In genomic region chr5:137025132-137025531, GRCm38 (mm10) we compare ENCODE assay signal across 8 mouse cellular contexts. TPM values are rescaled to one million over a fixed set of nuclear protein-coding genes. Genes with fewer than 3 reads are reported as not detected.
A peak's percentile ranks its signal among the peaks of the same experiment; 100 is the strongest.
DNase-seq lines count a peak whose midpoint lies in the region; ATAC-seq and TF ChIP-seq lines count a peak whose summit lies in the region.

No protein-coding gene starts in this region.

- H3K27ac ChIP-seq in forebrain, embryonic 12.5 days = no peak overlapping the region
- H3K27ac ChIP-seq in layer of hippocampus, adult 2 months = no peak overlapping the region

- H3K4me1 ChIP-seq in forebrain, embryonic 12.5 days = peaks cover 18% of the 10 kb centered on the region

- TF ChIP-seq CTCF in layer of hippocampus, adult 2 months (conservative IDR thresholded peaks at IDR 0.05) = peak; percentile 97

- ATAC-seq in forebrain, embryonic 12.5 days (ENCODE audit: low FRiP score) = no peak

- 0 out of 2 replicates have a peak overlapping the region, but pooled peaks have one; percentile 8 for H3K4me3 ChIP-seq in forebrain, embryonic 12.5 days (replicated peaks)
- peak overlapping the region; percentile 12; the same call in 1 of the 2 replicates for H3K4me3 ChIP-seq in layer of hippocampus, adult 2 months

- H3K27me3 ChIP-seq in forebrain, embryonic 12.5 days = peaks cover 71% of the 10 kb centered on the region

- H3K9ac ChIP-seq in forebrain, embryonic 12.5 days = no peak overlapping the region

- H3K4me2 ChIP-seq in forebrain, embryonic 12.5 days = peak overlapping the region; percentile 29

- intact Hi-C loops in heart, postnatal 36 days (cut with DNase I) = loop anchor here (1.0 kb wide), 1 partner anchor 82 kb away; no protein-coding TSS in a partner anchor

- no peaks in the 10 kb centered on the region for H3K9me3 ChIP-seq in forebrain, embryonic 12.5 days

- WGBS in forebrain, embryonic 12.5 days = 1% methylated on average over 23 of the region's 23 CpGs

- DNase-seq in MN1 (ENCODE audit: low spot score) = peak; percentile 93
- DNase-seq in c-Kit-positive CD71-positive TER-119-positive erythroid progenitor cells, embryonic 14.5 days (ENCODE audit: low spot score) = peak; percentile 59
- DNase-seq in heart, postnatal 36 days = peak; percentile 83 to 90
- peak; percentile 65 to 86 for DNase-seq in layer of hippocampus, adult 2 months (ENCODE audit: low spot score in 2 of 2)
- DNase-seq in lung, postnatal 36 days = peak; percentile 80
- peak; percentile 83 for DNase-seq in retina, postnatal 1 day
- peak; percentile 83 for DNase-seq in urinary bladder, postnatal 25 days (ENCODE audit: low spot score)

- H3K36me3 ChIP-seq in forebrain, embryonic 12.5 days (replicated peaks) = no peaks in the 10 kb centered on the region

RNA-seq across cellular contexts. Expression of gene Vgf, which starts 1.1 kb away (rescaled TPM):
- 0.68 and 0.92 TPM in 2 replicates for polyA plus RNA-seq in forebrain, embryonic 12.5 days (2016; fragmentation: Nextera tagmentation; extraction: Ambion mirVana)
- total RNA-seq in heart, postnatal 36 days (2021) = under 1 TPM in 1 of 2 experiments, not detected in 1; 0.11 TPM
- 100 to 1,000 TPM; 180 to 212 TPM for total RNA-seq in layer of hippocampus, adult 2 months (2021)

RNA-seq across cellular contexts. Expression of gene Ap1s1, which starts 20.8 kb away (rescaled TPM):
- 209 and 221 TPM in 2 replicates for polyA plus RNA-seq in forebrain, embryonic 12.5 days (2016; fragmentation: Nextera tagmentation; extraction: Ambion mirVana)
- total RNA-seq in heart, postnatal 36 days (2021) = 10 to 100 TPM; 38.8 to 41.3 TPM
- total RNA-seq in layer of hippocampus, adult 2 months (2021) = 100 to 1,000 TPM; 298 to 323 TPM

RNA-seq across cellular contexts. Expression of gene Znhit1, which starts 37.3 kb away (rescaled TPM):
- 97.9 and 102 TPM in 2 replicates for polyA plus RNA-seq in forebrain, embryonic 12.5 days (2016; fragmentation: Nextera tagmentation; extraction: Ambion mirVana)
- 10 to 100 TPM; 58.2 to 67.8 TPM for total RNA-seq in heart, postnatal 36 days (2021)
- 10 to 100 TPM; 77.1 to 83.3 TPM for total RNA-seq in layer of hippocampus, adult 2 months (2021)

RNA-seq across cellular contexts. Expression of gene Plod3, which starts 38.3 kb away (rescaled TPM):
- polyA plus RNA-seq in forebrain, embryonic 12.5 days (2016; fragmentation: Nextera tagmentation; extraction: Ambion mirVana) = 34.5 and 36.4 TPM in 2 replicates
- 10 to 100 TPM; 36.9 to 45.6 TPM for total RNA-seq in heart, postnatal 36 days (2021)
- 10 to 100 TPM; 37.9 to 39.7 TPM for total RNA-seq in layer of hippocampus, adult 2 months (2021)

RNA-seq across cellular contexts. Expression of gene Serpine1, which starts 46.9 kb away (rescaled TPM):
- 0.11 and 0.35 TPM in 2 replicates for polyA plus RNA-seq in forebrain, embryonic 12.5 days (2016; fragmentation: Nextera tagmentation; extraction: Ambion mirVana)
- 10 to 100 TPM; 28.1 to 42.8 TPM for total RNA-seq in heart, postnatal 36 days (2021)
- under 1 TPM; 0.38 to 0.52 TPM for total RNA-seq in layer of hippocampus, adult 2 months (2021)

Comparison
In these comparisons a context has a peak if more than half of its experiments do, and no peak if none do; other contexts are left out.
1. RNA of gene Vgf, which starts 1.1 kb away (total RNA-seq): 180 to 212 TPM in layer of hippocampus, adult 2 months; 0.11 TPM in heart, postnatal 36 days; every median in the first group is over 100 times any median in the second.
2. RNA of gene Ap1s1, which starts 20.8 kb away (total RNA-seq): 298 to 323 TPM in layer of hippocampus, adult 2 months; 38.8 to 41.3 TPM in heart, postnatal 36 days; every median in the first group is over 4 times any median in the second.
3. Peak in every context shown above with its lines, with median percentiles within 50 percentile points of each other: DNase-seq.